Mouse (Mus musculus) gonadal fat pad, adult 2 months (tissue): Measurements from ENCODE around the gene Rasef. TPM values are rescaled to one million over a fixed set of nuclear protein-coding genes. Genes with fewer than 3 reads are reported as not detected.
"Not testable (repeated sequence)": the region's sequence is repeated elsewhere in the genome, so short reads cannot be mapped to it uniquely, and the experiment has no call there.

Experiments used
- DNase-seq: peaks from one replicate; pipeline ENCODE4 v3.0.0-alpha.2; 2012; ENCODE audit warnings: low read depth
- polyA plus RNA-seq: library from polyadenylated mRNA; depleted of rRNA; stranded (reverse); fragments of >200 nt; gene quantifications from 2 replicates; pipeline ENCODE4 v1.2.3, GENCODE M21; 2012; rRNA removed

Rasef gene
- 7.5 and 9.6 TPM in 2 replicates for polyA plus RNA-seq

DNA sequence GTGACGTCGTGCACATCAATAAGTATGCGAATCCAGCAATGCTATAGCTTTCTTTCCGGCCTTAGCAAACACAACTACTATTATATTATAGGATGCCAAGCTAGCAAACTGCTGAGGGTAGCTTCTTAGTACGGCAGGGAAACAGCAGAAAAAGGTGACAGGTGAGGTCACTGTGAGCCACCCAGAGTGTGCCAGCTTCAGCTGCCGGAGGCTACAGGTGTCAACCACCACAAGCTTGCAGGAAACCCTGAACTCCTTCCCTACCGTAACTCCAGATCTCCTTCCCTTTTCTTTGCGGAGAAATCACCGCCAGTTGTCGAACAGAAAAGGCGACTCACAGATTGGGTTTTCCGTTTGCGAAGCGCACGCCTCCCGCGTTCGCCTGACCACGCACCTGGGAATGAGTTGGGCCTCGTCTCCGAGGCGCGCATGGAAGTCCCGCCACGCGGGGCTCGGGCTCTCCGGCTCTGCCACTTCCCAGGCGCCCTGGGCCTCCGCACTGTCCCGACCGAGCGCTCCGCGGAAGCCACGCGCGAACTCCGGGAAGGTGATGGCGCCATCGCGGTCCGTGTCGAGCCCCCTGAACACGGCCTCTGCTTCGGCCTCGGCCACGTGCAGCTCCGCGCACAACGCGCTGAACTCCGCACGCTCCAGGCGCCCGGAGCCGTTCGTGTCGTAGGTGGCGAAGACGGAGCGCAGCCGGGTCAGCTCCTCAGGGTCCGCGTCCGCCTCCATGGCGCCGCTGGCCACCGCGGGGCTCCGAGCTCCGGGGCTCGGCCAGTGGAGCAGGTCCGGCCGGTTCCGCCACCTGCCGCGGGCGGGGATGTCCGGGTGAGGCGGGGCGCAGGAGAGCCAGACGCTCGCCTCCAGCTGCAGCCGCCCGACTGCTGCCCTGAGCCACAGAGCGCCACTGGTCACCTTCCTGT is at the start of gene Rasef:
TSS of gene Rasef (minus strand) at position 735 of the 926 bp plus-strand sequence.
- no peak for DNase-seq

DNA sequence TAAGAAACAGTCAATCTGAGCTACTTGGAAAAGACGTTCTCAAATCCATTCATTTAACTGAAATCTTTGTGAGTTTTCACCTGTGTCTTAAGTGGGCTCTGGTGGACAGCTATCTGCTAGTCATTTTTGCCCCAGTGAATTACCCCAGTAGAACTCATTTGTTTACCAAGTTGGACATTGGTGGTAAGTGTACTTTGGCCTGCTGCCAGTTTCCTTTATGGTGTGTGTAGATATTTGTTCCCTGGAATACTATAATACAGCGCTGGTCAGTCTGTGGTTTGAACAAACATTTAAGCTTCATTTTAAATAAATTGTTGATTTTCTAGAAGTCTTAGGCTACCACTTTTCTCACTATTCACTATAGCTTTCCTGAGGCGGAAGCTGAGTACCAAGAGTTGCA is 35.8 kb upstream of the Rasef start:
- DNase-seq, result no peak

- DNase-seq, result no peak
These were observed 369 bp upstream of the Rasef start for GRCm38 (mm10) chr4:73791186-73791540.

DNA sequence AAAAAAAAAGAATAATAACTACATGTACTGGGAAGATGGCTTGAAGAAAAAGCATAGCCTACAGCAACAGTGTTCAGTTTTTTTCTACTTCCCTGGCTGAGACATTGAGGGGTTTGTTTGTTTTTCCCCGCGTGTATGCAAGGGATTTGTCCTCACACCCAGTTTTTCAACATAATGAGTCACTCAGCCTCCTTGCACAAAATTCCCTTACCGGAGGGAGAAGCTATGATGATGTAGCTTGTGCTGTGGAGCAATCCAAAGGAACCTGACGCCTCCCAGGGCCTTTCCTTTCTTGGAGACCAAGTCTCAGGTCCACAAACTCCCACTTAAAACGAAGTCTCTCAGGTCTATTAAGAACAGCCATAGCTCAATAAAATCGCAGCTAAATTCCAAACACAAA is 1.3 kb downstream of the Rasef start:
- DNase-seq, result no peak

DNA sequence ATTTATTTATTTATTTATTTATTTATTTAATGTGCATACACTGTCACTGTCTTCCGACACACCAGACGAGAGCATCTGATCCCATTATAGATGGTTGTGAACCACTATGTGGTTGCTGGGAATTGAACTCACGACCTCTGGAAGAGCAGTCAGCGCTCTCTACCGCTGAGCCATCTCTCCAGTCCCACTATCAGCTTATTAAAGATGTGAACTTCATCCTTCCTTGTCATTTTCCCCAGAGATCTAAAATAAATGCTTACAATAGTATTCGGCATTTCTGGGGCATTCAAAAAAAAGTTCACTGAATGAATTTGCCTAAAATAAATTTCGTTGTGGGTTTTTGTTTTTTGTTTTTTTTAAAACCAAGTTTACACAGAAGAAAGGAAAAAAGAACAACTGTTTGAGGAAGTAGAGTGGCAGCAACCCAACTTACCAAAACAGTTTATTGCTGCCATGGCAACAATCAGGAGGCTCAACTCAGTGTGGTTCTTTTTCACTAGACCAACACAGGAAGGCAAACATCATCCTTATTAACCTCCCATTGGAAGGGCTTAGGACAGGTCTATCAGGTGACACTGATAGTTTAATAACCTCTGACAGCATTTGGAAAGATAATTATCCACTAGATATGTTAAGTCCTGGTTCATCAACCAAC is 2.6 kb downstream of the Rasef start:
- DNase-seq, result no peak

- DNase-seq, result no peak
These were observed 6.6 kb downstream of the Rasef start for GRCm38 (mm10) chr4:73784147-73784546.

DNA sequence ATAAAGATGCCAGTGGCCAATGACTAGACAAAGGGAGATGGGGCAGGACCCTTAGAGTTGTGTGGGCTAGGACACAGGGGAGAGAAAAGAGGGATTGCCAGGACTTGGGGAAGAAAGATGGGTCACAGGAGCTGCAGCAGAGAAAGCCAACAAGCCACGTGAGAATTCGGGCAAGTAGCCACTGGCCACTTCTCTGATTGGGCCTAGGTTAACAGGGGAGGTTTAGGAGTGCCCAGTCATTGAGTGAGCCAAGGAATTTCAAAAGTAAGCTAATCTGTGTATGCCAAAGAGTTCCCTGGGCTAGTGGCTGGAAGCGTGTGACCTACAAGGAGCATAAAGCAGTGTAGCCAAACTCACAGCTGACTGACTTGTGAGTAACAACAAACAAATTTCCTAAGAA is 9.7 kb downstream of the Rasef start:
- DNase-seq, result no peak

DNA sequence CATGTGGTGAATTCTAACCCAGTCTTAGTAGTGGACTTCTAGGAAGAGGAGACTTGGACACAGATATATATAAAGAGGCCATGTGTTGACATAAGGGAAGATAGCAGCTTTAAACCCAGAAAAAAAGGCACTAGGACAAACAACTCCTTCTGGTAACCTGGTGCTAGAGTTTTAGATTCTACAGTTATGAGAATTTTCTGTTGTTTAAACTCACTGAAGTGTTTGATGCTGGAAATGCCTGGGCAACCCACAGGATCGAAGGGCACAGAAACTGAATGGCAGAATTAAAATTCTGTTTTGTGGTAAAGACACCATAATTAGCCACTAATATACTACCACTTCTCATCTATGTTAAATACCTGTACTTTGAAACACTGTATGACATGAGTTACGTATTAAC is 15.5 kb downstream of the Rasef start:
- no peak for DNase-seq

GRCm38 (mm10) chr4:73773831-73774810 is 16.7 kb downstream of the Rasef start:
- no peak for DNase-seq

DNA sequence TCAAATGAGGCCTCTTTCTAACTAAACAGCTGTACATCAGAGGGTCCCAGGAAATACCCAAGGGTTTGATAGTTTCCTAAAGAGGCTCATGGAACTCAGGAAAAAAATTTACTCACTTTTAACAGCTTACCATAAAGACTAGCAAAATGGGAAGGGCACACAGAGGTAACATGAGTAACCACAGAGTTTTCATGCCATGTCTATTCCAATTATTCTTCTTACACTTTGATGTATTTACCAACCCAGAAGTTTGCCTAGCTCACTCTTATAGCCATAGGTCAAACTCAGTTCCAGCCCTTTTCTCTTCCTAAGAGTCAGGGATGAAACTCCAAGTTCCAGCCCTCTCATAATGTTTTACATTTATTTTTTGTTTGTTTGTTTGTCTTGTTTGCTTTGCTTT is 18.8 kb downstream of the Rasef start:
- DNase-seq, result no peak

GRCm38 (mm10) chr4:73770592-73770991 is 20.2 kb downstream of the Rasef start:
- DNase-seq, result no peak

DNA sequence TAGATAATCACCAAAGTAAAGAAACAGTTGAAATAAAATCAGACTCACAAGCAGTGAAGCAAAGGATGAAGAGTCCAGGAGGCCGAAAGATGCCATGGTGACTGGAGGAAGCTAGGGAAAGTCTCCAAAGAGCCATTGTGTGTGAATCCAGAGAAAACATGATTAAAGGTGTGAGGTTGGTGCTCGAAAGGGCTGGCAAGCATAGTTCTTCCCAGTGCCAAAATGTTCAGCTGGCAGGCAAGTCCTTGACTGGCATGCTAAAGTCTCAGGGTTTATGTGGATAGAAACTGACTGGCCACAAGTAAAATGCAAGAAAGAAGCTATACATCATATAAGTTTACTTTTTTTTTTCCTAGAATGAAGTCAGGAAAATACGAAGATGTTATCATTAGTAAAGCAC is 22.6 kb downstream of the Rasef start:
- no peak for DNase-seq

DNA sequence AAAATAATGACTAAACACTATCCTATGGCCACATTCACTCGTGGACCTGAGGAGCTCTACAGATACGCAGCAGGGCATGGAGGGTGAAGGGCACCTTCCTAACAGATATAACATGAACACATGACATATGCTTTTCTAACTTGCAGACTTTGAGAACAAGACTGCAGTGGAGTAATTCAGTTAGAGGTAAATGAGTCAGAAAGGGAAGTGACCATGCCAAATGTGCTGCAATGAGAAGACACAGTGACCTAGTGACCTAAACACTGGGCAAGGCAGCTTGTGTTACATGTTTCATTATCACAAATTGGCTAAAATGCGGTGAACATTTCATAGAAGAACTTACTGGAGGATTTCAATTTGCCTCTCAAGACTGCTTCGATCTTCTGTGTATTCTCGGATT is 42.6 kb downstream of the Rasef start:
- no peak for DNase-seq

GRCm38 (mm10) chr4:73739439-73739838 is 51.4 kb downstream of the Rasef start:
- DNase-seq, result no peak

GRCm38 (mm10) chr4:73719819-73720218 is 71.0 kb downstream of the Rasef start:
- DNase-seq, result no peak

GRCm38 (mm10) chr4:73718761-73719160 is 72.0 kb downstream of the Rasef start:
- DNase-seq, result no peak

DNA sequence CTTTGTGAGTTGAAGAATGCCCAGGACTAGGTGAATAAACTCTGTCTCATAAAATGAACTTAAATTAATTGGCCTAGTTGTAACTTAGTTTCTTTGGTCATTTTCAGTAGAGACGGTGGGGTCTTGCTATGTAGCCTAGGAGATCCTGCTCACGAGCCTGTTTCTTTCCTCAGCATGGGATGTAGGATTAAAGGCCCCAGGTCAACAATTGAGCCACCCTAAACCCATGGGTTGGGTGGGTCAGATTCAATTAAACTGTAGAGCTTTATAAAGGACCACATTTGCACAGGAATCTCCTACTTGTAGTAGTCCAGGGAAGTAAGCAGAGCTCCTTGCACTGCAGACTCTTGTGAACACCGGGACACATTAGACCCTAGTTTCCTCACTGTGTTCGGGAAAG is 107.6 kb downstream of the Rasef start, which contains the start of gene Gm428:
TSS of gene Gm428 (plus strand) at position 301 of the 400 bp plus-strand sequence.
- not testable (repeated sequence) for DNase-seq

DNA sequence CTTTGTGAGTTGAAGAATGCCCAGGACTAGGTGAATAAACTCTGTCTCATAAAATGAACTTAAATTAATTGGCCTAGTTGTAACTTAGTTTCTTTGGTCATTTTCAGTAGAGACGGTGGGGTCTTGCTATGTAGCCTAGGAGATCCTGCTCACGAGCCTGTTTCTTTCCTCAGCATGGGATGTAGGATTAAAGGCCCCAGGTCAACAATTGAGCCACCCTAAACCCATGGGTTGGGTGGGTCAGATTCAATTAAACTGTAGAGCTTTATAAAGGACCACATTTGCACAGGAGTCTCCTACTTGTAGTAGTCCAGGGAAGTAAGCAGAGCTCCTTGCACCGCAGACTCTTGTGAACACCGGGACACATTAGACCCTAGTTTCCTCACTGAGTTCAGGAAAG is 122.7 kb downstream of the Rasef start, which contains the start of gene Gm11239:
TSS of gene Gm11239 (plus strand) at position 301 of the 400 bp plus-strand sequence.
- DNase-seq, result not testable (repeated sequence)
